Mouse (Mus musculus) telencephalon, adult 2 months (tissue): ENCODE measurements around the gene Olfr736.

Experiments
- DNase-seq: peaks from one replicate; pipeline ENCODE4 v3.0.0-alpha.2; 2011; ENCODE audit warnings: low read depth, low spot score

Olfr736 gene

DNA sequence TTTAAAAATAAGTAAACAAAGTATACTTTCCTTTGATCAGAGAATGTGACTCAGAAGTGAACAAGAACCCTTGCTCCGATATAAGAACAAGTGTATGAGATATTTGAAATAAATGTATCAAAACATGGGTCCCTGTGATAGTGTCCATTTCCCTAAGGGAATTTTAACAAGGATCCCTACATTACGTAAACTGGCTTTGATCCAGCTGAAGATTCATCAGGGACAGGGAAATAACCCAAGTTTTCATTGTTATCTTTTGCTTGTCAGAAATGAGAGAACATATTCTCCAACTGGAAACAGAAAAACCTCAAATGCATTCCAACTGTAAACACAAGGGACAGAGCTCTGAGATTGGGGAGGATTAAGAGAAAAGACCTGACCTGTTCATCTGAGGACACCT lies at the start of gene Olfr736:
Gene Olfr736, plus strand, starts transcription at position 301 of the 400 bp plus-strand sequence.
- DNase-seq = no peak

DNA sequence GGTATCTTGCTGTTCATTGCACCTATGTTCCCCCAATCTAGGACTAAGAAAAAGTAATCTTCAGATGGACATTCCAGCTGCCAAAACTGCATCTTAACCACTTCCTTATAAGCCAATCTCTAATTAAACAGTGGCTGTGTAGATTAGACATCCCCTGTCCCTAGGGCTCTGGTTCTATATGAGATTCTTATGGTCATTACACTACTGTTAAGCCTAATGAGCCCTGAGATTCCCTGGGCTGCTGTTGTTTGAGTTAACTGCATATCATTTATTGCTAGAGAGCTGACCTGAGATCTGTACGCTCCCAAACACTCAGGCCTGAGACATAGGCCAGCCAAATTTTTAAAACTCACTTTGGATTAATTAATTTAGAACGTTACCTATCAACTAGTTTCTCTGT lies 32.2 kb upstream of the Olfr736 start, which contains the start of gene Olfr735:
Gene Olfr735, minus strand, starts transcription at position 77 of the 400 bp plus-strand sequence.
- DNase-seq = no peak

DNA sequence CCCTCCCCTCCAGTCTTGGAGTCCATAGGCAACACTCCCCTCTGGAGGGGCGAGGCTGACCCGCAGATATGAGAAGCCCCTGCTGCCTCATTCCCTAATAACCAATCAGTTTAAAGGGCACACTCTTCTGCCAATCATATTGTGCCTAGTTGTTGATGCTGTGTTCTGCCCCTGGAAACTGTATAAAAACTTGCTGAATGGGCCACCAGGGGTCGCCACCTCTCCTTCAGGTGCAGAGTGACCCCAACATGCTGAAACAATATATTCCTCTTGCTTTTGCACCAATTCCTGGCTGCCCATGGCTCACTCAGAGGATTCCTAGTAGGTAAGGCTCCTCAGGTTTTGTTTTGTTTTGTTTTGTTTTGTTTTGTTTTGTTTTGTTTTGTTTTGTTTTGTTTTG lies 28.5 kb upstream of the Olfr736 start:
- DNase-seq = no peak

DNA sequence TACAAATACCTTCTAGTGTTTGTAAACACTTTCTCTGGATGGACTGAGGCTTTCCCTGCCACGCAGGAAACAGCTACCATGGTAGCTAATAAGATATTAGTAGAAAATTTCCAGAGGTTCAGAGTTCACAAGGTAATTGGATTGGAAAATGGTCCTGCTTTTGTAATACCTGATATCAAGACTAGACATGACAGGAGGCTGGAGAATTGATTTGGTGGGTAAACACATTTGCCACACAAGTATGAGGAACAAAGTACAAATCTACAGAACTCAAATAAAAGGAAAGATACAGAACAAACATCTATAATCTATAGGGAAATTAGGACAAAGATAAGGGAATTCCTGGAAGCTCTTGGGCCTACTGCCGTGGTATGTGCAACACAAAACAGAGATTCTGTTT lies 24.2 kb upstream of the Olfr736 start:
- no peak for DNase-seq

DNA sequence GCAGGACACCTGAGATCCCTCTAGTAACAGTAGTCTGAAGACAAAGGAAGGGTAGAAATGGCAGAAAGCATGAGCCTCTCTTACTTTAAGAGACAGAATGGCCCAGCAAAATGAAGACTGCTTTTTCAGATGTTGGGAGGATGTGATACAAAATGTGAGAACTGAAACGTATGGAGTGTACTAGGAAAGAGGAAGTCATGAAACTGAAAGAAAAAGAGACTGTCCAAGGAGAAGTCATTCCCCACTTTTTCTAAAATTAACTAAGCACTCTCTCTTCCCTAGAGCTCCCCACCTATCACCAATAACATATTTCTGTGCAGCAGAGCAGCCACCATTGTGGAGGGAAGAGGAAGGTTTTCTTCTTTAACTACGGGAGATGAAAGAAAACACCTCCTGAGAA lies 23.4 kb upstream of the Olfr736 start, which contains the start of gene Tlr11:
Gene Tlr11, plus strand, starts transcription at position 322 of the 400 bp plus-strand sequence.
- DNase-seq = no peak

DNA sequence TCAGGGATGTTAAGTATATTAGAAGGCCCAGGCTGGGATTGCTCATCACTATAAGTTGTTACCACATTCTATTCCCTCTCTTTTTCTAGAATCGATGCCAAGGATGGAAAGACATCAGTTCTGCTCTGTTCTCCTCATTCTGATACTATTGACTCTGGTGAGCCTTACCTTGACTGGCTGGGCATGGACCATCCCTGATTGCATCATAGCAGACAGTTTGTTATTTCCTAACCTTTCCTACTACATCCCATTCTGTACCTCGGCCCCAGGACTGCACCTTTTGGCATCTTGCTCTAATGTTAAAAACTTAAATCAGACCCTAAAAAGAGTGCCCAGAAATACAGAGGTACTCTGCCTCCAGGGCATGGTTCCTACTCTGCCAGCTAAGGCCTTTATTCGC lies 20.5 kb upstream of the Olfr736 start:
- DNase-seq = no peak

DNA sequence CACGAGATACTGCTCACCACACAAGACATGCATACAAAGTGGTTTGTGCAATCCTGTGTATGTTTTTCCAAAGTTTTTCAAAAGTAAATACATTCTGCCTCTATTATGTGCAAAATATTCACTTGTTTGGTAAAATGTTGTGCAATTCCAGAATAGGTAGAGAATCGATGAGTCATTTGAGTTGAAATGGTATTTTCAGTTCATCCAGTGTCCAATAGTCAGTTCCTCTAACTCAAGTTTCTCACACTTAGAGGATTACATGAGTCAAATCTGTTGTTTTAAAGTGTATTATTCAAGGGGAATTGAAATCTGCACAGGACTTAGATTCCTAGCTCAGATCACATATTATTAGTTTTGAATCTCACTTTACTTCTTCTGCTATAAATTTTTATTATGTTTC lies 17.4 kb upstream of the Olfr736 start:
- DNase-seq = no peak

DNA sequence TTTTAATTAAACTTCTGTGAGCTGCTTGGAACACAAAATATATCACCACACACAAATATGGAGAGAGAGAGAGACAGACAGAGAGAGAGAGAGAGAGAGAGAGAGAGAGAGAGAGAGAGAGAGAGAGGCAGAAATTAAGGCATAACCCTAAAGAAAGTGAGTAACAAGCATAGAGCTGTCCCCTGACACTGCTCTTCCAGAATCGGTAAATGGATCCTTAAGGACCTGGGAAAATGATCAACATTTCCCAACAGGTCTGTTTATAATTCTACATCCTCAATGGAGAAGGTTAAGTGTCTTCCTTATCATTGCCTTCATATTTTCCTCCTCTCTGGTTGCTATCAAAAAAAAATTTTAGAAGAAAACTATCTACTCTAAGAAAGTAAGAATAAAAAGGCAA lies 26.3 kb downstream of the Olfr736 start, which contains the start of gene Olfr738:
Gene Olfr738, plus strand, starts transcription at position 301 of the 400 bp plus-strand sequence.
- no peak for DNase-seq

DNA sequence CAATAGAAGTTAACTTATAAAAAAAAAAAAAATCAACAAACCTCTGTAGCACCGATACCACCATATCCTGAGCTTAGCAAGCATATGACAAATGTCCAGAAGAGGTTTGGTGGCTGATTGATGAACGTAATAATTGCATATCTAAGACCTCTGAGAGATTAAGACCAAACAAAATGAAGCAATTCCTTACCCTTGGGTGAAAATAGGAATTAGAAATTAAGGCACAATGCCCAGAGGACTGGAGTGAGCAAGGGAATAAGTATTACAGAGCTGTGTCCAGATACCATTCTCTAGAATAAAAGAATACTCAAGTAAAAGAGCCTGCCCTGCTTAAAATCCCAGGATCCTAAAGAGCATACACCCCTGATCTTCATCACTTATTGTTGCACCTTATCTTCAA lies 37.4 kb downstream of the Olfr736 start, which contains the start of gene Olfr739:
Gene Olfr739, plus strand, starts transcription at position 301 of the 400 bp plus-strand sequence.
- DNase-seq = no peak
